Mouse (Mus musculus) MEL (cell line): Measurements from ENCODE around the gene 4933405L10Rik. TPM values are rescaled to one million over a fixed set of nuclear protein-coding genes. Genes with fewer than 3 reads are reported as not detected.

ENCODE experiments used
- DNase-seq: peaks from one replicate; pipeline ENCODE4 v3.0.0; 2011; ENCODE audit warnings: low read depth, low spot score
- H3K27ac ChIP-seq: 2 replicates; pipeline ENCODE4 v1.5.1; 2012; ENCODE audit warnings: low read depth, mild to moderate bottlenecking, control low read depth, low read length, moderate library complexity; ENCODE audit not compliant: control insufficient read depth
- H3K27me3 ChIP-seq, 2 experiments: fragments of 150-350 bp in 1 of 2; sonication (generic) in 1 of 2; 2 replicates each; pipeline ENCODE4 v1.6.1; 2012; ENCODE audit warnings: low read length in 2 of 2, mild to moderate bottlenecking in 2 of 2, improper control_type of control experiment in 1 of 2, moderate library complexity in 1 of 2; ENCODE audit not compliant: insufficient read depth in 2 of 2, control insufficient read depth in 1 of 2
- H3K36me3 ChIP-seq, 2 experiments: 2 replicates each; pipeline ENCODE4 v1.6.1; 2012 to 2014; ENCODE audit warnings: low read length in 2 of 2, improper control_type of control experiment in 1 of 2, inconsistent platforms in 1 of 2, mild to moderate bottlenecking in 1 of 2; ENCODE audit not compliant: insufficient read depth in 2 of 2, control insufficient read depth in 1 of 2
- H3K4me1 ChIP-seq, 2 experiments: fragments of 150-350 bp in 1 of 2; sonication (generic) in 1 of 2; 2 replicates each; pipeline ENCODE4 v1.6.1; 2012; ENCODE audit warnings: low read length in 2 of 2, improper control_type of control experiment in 1 of 2, mild to moderate bottlenecking in 1 of 2; ENCODE audit not compliant: insufficient read depth in 2 of 2, control insufficient read depth in 1 of 2
- H3K4me3 ChIP-seq, 2 experiments: fragments of 150-350 bp in 1 of 2; sonication (generic) in 1 of 2; 2 replicates each; pipeline ENCODE4 v1.5.1; 2012; ENCODE audit warnings: low read depth in 2 of 2, low read length in 2 of 2, mild to moderate bottlenecking in 2 of 2, moderate library complexity in 2 of 2, control low read depth in 1 of 2, improper control_type of control experiment in 1 of 2; ENCODE audit not compliant: control insufficient read depth in 1 of 2, insufficient read depth in 1 of 2
- H3K79me2 ChIP-seq: 2 replicates; pipeline ENCODE4 v1.6.1; 2012; ENCODE audit warnings: mild to moderate bottlenecking, low read length, moderate library complexity; ENCODE audit not compliant: control insufficient read depth, poor library complexity, insufficient read depth
- H3K9ac ChIP-seq: 2 replicates; pipeline ENCODE4 v1.6.1; 2012; ENCODE audit warnings: low read depth, mild to moderate bottlenecking, control low read depth, low read length, moderate library complexity; ENCODE audit not compliant: control insufficient read depth, poor library complexity, severe bottlenecking
- H3K9me3 ChIP-seq: fragments of 150-350 bp; sonication (generic); replicated peaks from 2 replicates; pipeline ENCODE4 v1.6.1; 2012; ENCODE audit warnings: mild to moderate bottlenecking, low read length, improper control_type of control experiment, moderate library complexity; ENCODE audit not compliant: insufficient read depth
- BHLHE40 ChIP-seq: IDR thresholded peaks from 2 replicates; pipeline ENCODE4 v1.6.1; 2012; ENCODE audit warnings: low read depth, mild to moderate bottlenecking, inconsistent platforms, low read length, improper control_type of control experiment, borderline replicate concordance
- CHD1 ChIP-seq: IDR thresholded peaks from 2 replicates; pipeline ENCODE4 v1.6.1; 2012; ENCODE audit warnings: low read depth, mild to moderate bottlenecking, inconsistent platforms, low read length, improper control_type of control experiment
- EP300 ChIP-seq, 2 experiments: IDR thresholded peaks; 2 replicates each; pipeline ENCODE4 v1.6.1; 2011; ENCODE audit warnings: improper control_type of control experiment in 2 of 2, low read length in 2 of 2, low read depth in 1 of 2, mild to moderate bottlenecking in 1 of 2
- ETS1 ChIP-seq: IDR thresholded peaks from 2 replicates; pipeline ENCODE4 v1.6.1; 2012; ENCODE audit warnings: low read depth, mild to moderate bottlenecking, inconsistent platforms, low read length, improper control_type of control experiment, moderate library complexity
- GABPA ChIP-seq: IDR thresholded peaks from 2 replicates; pipeline ENCODE4 v1.6.1; 2012; ENCODE audit warnings: low read depth, mild to moderate bottlenecking, inconsistent platforms, low read length, improper control_type of control experiment, moderate library complexity
- GATA1 ChIP-seq: IDR thresholded peaks from 2 replicates; pipeline ENCODE4 v1.6.1; 2011; ENCODE audit warnings: low read depth, low read length, improper control_type of control experiment
- HCFC1 ChIP-seq: IDR thresholded peaks from 2 replicates; pipeline ENCODE4 v1.6.1; 2012; ENCODE audit warnings: low read depth, mild to moderate bottlenecking, inconsistent platforms, low read length, improper control_type of control experiment, moderate library complexity
- JUND ChIP-seq: IDR thresholded peaks from 2 replicates; pipeline ENCODE4 v1.6.1; 2011; ENCODE audit warnings: low read depth, mild to moderate bottlenecking, improper control_type of control experiment, low read length
- MAFK ChIP-seq: IDR thresholded peaks from 2 replicates; pipeline ENCODE4 v1.6.1; 2011; ENCODE audit warnings: low read depth, mild to moderate bottlenecking, low read length, improper control_type of control experiment, borderline replicate concordance
- MAX ChIP-seq: IDR thresholded peaks from 2 replicates; pipeline ENCODE4 v1.6.1; 2011; ENCODE audit warnings: low read length, improper control_type of control experiment
- MAZ ChIP-seq: IDR thresholded peaks from 2 replicates; pipeline ENCODE4 v1.6.1; 2012; ENCODE audit warnings: low read depth, mild to moderate bottlenecking, inconsistent platforms, low read length, improper control_type of control experiment
- MEF2A ChIP-seq: IDR thresholded peaks from 2 replicates; pipeline ENCODE4 v1.6.1; 2014; ENCODE audit warnings: low read depth, mild to moderate bottlenecking, inconsistent platforms, low read length, improper control_type of control experiment; ENCODE audit not compliant: poor library complexity, insufficient replicate concordance, severe bottlenecking; ENCODE audit errors: extremely low read depth
- MYC ChIP-seq: IDR thresholded peaks from 2 replicates; pipeline ENCODE4 v1.6.1; 2011; ENCODE audit warnings: low read depth, mild to moderate bottlenecking, low read length, improper control_type of control experiment, moderate library complexity
- NELFE ChIP-seq: IDR thresholded peaks from 2 replicates; pipeline ENCODE4 v1.6.1; 2011; ENCODE audit warnings: low read depth, low read length, improper control_type of control experiment
- NRF1 ChIP-seq: IDR thresholded peaks from 2 replicates; pipeline ENCODE4 v1.6.1; 2014; ENCODE audit warnings: low read depth, mild to moderate bottlenecking, inconsistent platforms, low read length, improper control_type of control experiment, moderate library complexity; ENCODE audit not compliant: poor library complexity, insufficient read depth, severe bottlenecking
- POLR2A ChIP-seq, 2 experiments: IDR thresholded peaks; 2 replicates each; pipeline ENCODE4 v1.6.1; 2011 to 2012; ENCODE audit warnings: low read length in 2 of 2, mild to moderate bottlenecking in 2 of 2, control low read depth in 1 of 2, improper control_type of control experiment in 1 of 2, low read depth in 1 of 2, moderate library complexity in 1 of 2; ENCODE audit not compliant: control insufficient read depth in 1 of 2, insufficient read depth in 1 of 2, poor library complexity in 1 of 2
- POLR2AphosphoS5 ChIP-seq: IDR thresholded peaks from 2 replicates; pipeline ENCODE4 v1.6.1; 2012; ENCODE audit warnings: low read depth, borderline replicate concordance, mild to moderate bottlenecking, inconsistent platforms, low read length, moderate library complexity, mixed read lengths
- TAL1 ChIP-seq: IDR thresholded peaks from 2 replicates; pipeline ENCODE4 v1.6.1; 2012; ENCODE audit warnings: mild to moderate bottlenecking, inconsistent platforms, low read length, moderate library complexity, mixed read lengths
- TCF12 ChIP-seq: IDR thresholded peaks from 2 replicates; pipeline ENCODE4 v1.6.1; 2014; ENCODE audit warnings: low read depth, mild to moderate bottlenecking, inconsistent platforms, low read length, improper control_type of control experiment, moderate library complexity
- ZC3H11A ChIP-seq: IDR thresholded peaks from 2 replicates; pipeline ENCODE4 v1.6.1; 2012; ENCODE audit warnings: low read depth, mild to moderate bottlenecking, inconsistent platforms, low read length, improper control_type of control experiment
- ZKSCAN1 ChIP-seq: IDR thresholded peaks from 2 replicates; pipeline ENCODE4 v1.6.1; 2012; ENCODE audit warnings: low read depth, mild to moderate bottlenecking, inconsistent platforms, low read length, improper control_type of control experiment, moderate library complexity
- polyA plus RNA-seq, 2 experiments: library from polyadenylated mRNA; stranded (reverse) in 1 of 2; unstranded in 1 of 2; fragments of >175 nt in 1 of 2; fragments of >200 nt in 1 of 2; gene quantifications; 2 replicates each; pipeline versions ENCODE4 v1.2.1 to v1.2.4; 2012; ENCODE audit warnings: low replicate concordance in 2 of 2, low read depth in 1 of 2; ENCODE audit not compliant: insufficient read length in 2 of 2, insufficient read depth in 1 of 2, missing spikeins in 1 of 2
- total RNA-seq: library from RNA; depleted of rRNA; stranded (reverse); fragments of 300-350 nt; gene quantifications from 2 replicates; pipeline ENCODE4 v1.2.3, GENCODE M21; 2012

4933405L10Rik gene
- total and polyA plus RNA-seq, 3 experiments = 0.23 to 0.42 TPM; not detected in 1

- DNase-seq = no peak
- H3K4me1 ChIP-seq = peaks cover 4 to 16% of the 10 kb centered on the region in 2 experiments
- peaks cover 0 to 16% of the 10 kb centered on the region in 2 experiments; a peak in 2 of 4 replicates for H3K36me3 ChIP-seq
- H3K27ac ChIP-seq = no peak overlapping the region
- TF ChIP-seq GABPA = no peak
- no peak for TF ChIP-seq TCF12
- no peak for TF ChIP-seq TAL1
- TF ChIP-seq ZC3H11A = no peak
- TF ChIP-seq CHD1 = no peak
- no peak for TF ChIP-seq BHLHE40
- no peak for TF ChIP-seq POLR2A (IDR thresholded peaks at IDR 0.05; ENCODE audit: control insufficient read depth in 1 of 2, insufficient read depth in 1 of 2, low read depth in 1 of 2, low read length in 2 of 2, poor library complexity in 1 of 2)
- no peak for TF ChIP-seq JUND
- no peak for TF ChIP-seq MAFK
- TF ChIP-seq NRF1 = no peak
- TF ChIP-seq HCFC1 = no peak
- TF ChIP-seq MAZ = no peak
- no peak for TF ChIP-seq GATA1
- TF ChIP-seq EP300 (IDR thresholded peaks at IDR 0.05; ENCODE audit: low read depth in 1 of 2, low read length in 2 of 2) = no peak
- no peak for TF ChIP-seq MEF2A
- no peak for TF ChIP-seq MYC
- TF ChIP-seq POLR2AphosphoS5 = no peak
- H3K4me3 ChIP-seq = no peak overlapping the region
- no peaks in the 10 kb centered on the region for H3K27me3 ChIP-seq
- no peaks in the 10 kb centered on the region; the same call in none of the 2 replicates for H3K79me2 ChIP-seq
- no peaks in the 10 kb centered on the region for H3K9me3 ChIP-seq
- no peak overlapping the region for H3K9ac ChIP-seq
Measured at GRCm38 (mm10) chr8:105754688-105755087, 47.2 kb downstream of the 4933405L10Rik start.

GRCm38 (mm10) chr8:105757796-105758276, 50.4 kb downstream of the 4933405L10Rik start:
- H3K79me2 ChIP-seq = no peaks in the 10 kb centered on the region; the same call in none of the 2 replicates
- H3K27ac ChIP-seq = no peak overlapping the region
- H3K27me3 ChIP-seq = no peaks in the 10 kb centered on the region
- peaks cover 4 to 16% of the 10 kb centered on the region in 2 experiments for H3K4me1 ChIP-seq
- H3K36me3 ChIP-seq = peaks cover 0 to 16% of the 10 kb centered on the region in 2 experiments; a peak in 2 of 4 replicates
- H3K9ac ChIP-seq = peak overlapping the region; percentile 82
- H3K4me3 ChIP-seq = peak overlapping the region; percentile 87 to 90
- TF ChIP-seq ZKSCAN1 = no peak
- TF ChIP-seq EP300 (IDR thresholded peaks at IDR 0.05; ENCODE audit: low read depth in 1 of 2, low read length in 2 of 2) = no peak
- TF ChIP-seq MAX = no peak
- TF ChIP-seq NRF1 = peak; percentile 3; the same call in 1 of the 2 replicates
- TF ChIP-seq NELFE = no peak
- no peak for TF ChIP-seq ETS1
- no peak for DNase-seq
- H3K9me3 ChIP-seq = no peaks in the 10 kb centered on the region
